Mouse (Mus musculus) kidney, embryonic 16.5 days (tissue): ENCODE data around the gene Pam. TPM values are rescaled to one million over a fixed set of nuclear protein-coding genes. Genes with fewer than 3 reads are reported as not detected.

Source experiments
- ATAC-seq: fragments of 200-750 bp; cut with Nextera tagmentation; 2 replicates; pipeline ENCODE4 v1.8.0; 2017; ENCODE audit warnings: moderate TSS enrichment; ENCODE audit not compliant: low FRiP score, low TSS enrichment
- H3K27ac ChIP-seq: fragments of 300-500 bp; sonication (generic); 2 replicates; pipeline ENCODE4 v1.5.1; 2014; ENCODE audit warnings: low read length
- H3K27me3 ChIP-seq: fragments of 300-500 bp; sonication (generic); 2 replicates; pipeline ENCODE4 v1.6.1; 2014; ENCODE audit warnings: low read length, control low read depth, mixed read lengths; ENCODE audit not compliant: insufficient read depth
- H3K36me3 ChIP-seq: fragments of 300-500 bp; sonication (generic); 2 replicates; pipeline ENCODE4 v1.6.1; 2014; ENCODE audit warnings: low read length, control low read depth, mixed read lengths; ENCODE audit not compliant: insufficient read depth
- H3K4me1 ChIP-seq: fragments of 300-500 bp; sonication (generic); 2 replicates; pipeline ENCODE4 v1.6.1; 2014; ENCODE audit warnings: low read length, control low read depth, mixed read lengths; ENCODE audit not compliant: insufficient read depth
- H3K4me2 ChIP-seq: fragments of 300-500 bp; sonication (generic); replicated peaks from 2 replicates; pipeline ENCODE4 v1.6.1; 2014; ENCODE audit warnings: low read depth, low read length
- H3K4me3 ChIP-seq: fragments of 300-500 bp; sonication (generic); 2 replicates; pipeline ENCODE4 v1.5.1; 2014; ENCODE audit warnings: mild to moderate bottlenecking, low read length
- H3K9ac ChIP-seq: fragments of 300-500 bp; sonication (generic); replicated peaks from 2 replicates; pipeline ENCODE4 v1.6.1; 2014; ENCODE audit warnings: low read length
- H3K9me3 ChIP-seq: fragments of 300-500 bp; sonication (generic); 2 replicates; pipeline ENCODE4 v1.6.1; 2016; ENCODE audit warnings: low read length, control low read depth
- WGBS: fragments of 180-500 bp; shearing (Covaris S2); extraction: QIAGEN DNeasy Blood & Tissue Kit; methylation state at CpG from one replicate; pipeline ENCODE4 v1.1.7; 2014; 5-methylcytosine and 5-hydroxymethylcytosine counted together
- polyA plus RNA-seq: library from polyadenylated mRNA; unstranded; fragments of >200 nt; fragmentation: Nextera tagmentation; extraction: Ambion mirVana; gene quantifications from 2 replicates; pipeline ENCODE4 v1.2.1, GENCODE M21; 2015

Pam gene
- polyA plus RNA-seq, 1 experiment from 2014 or later, result 23.7 TPM

- Histone ChIP-seq H3K27me3 (no peaks in the 10 kb centered on the region), H3K4me1 (no peaks in the 10 kb centered on the region), H3K36me3 (peaks cover 25% of the 10 kb centered on the region), H3K9ac (no peak overlapping the region), H3K27ac (no peak overlapping the region), H3K4me3 (no peak overlapping the region), H3K4me2 (no peak overlapping the region), H3K9me3 (no peaks in the 10 kb centered on the region)
- ATAC-seq, result no peak
- 87% methylated on average over 4 of the region's 4 CpGs for WGBS
Observed at GRCm38 (mm10) chr1:97754392-97754791, 341.1 kb downstream of the Pam start.

- no peak for ATAC-seq
- H3K4me3 ChIP-seq, result no peak overlapping the region
- no peaks in the 10 kb centered on the region for H3K27me3 ChIP-seq
- peaks cover 25% of the 10 kb centered on the region for H3K36me3 ChIP-seq
- H3K27ac ChIP-seq, result no peak overlapping the region
- H3K9ac ChIP-seq, result no peak overlapping the region
- H3K4me1 ChIP-seq, result no peaks in the 10 kb centered on the region
- H3K4me2 ChIP-seq, result no peak overlapping the region
- no peaks in the 10 kb centered on the region for H3K9me3 ChIP-seq
Observed at GRCm38 (mm10) chr1:97753216-97753615, 342.2 kb downstream of the Pam start.

- Histone ChIP-seq H3K9ac (no peak overlapping the region), H3K27ac (no peak overlapping the region), H3K4me3 (no peak overlapping the region), H3K9me3 (no peaks in the 10 kb centered on the region), H3K36me3 (peaks cover 29% of the 10 kb centered on the region), H3K27me3 (no peaks in the 10 kb centered on the region), H3K4me2 (no peak overlapping the region), H3K4me1 (no peaks in the 10 kb centered on the region)
- WGBS, result 89% methylated on average over 3 of the region's 3 CpGs
- no peak for ATAC-seq
Observed at GRCm38 (mm10) chr1:97748163-97748562, 347.3 kb downstream of the Pam start.

- Histone ChIP-seq H3K36me3 (peaks cover 29% of the 10 kb centered on the region; the same call in 1 of the 2 replicates), H3K9ac (no peak overlapping the region), H3K4me3 (no peak overlapping the region), H3K27me3 (no peaks in the 10 kb centered on the region), H3K4me2 (no peak overlapping the region), H3K9me3 (no peaks in the 10 kb centered on the region), H3K4me1 (no peaks in the 10 kb centered on the region), H3K27ac (no peak overlapping the region)
- WGBS, result 96% methylated on average over 7 of the region's 7 CpGs
- no peak for ATAC-seq
Observed at GRCm38 (mm10) chr1:97746261-97746660, 349.2 kb downstream of the Pam start.

- Histone ChIP-seq H3K36me3 (peaks cover 33% of the 10 kb centered on the region), H3K9me3 (no peaks in the 10 kb centered on the region), H3K9ac (no peak overlapping the region), H3K4me3 (no peak overlapping the region), H3K4me1 (no peaks in the 10 kb centered on the region), H3K4me2 (no peak overlapping the region), H3K27ac (no peak overlapping the region), H3K27me3 (no peaks in the 10 kb centered on the region)
- WGBS, result 88% methylated on average over 4 of the region's 4 CpGs
- ATAC-seq, result no peak
Observed at GRCm38 (mm10) chr1:97745712-97746111, 349.7 kb downstream of the Pam start.
